Mouse (Mus musculus) liver, adult 2 months (tissue): Measurements from ENCODE around the gene Gm10273.

Experiments used
- CTCF ChIP-seq: fragments of 200-500 bp; IDR thresholded peaks from 2 replicates; pipeline ENCODE4 v1.5.1; 2011; ENCODE audit warnings: low read depth, low read length, control low read depth
- POLR2A ChIP-seq: fragments of 200-500 bp; IDR thresholded peaks from 2 replicates; pipeline ENCODE4 v1.6.1; 2011; ENCODE audit warnings: low read length, control low read depth; ENCODE audit not compliant: insufficient read depth; ENCODE audit errors: extremely low read depth

- TF ChIP-seq POLR2A, result no peak
- TF ChIP-seq CTCF, result no peak
Measured at GRCm38 (mm10) chr10:59363208-59363607, 32.2 kb upstream of the Gm10273 start.
